Mouse (Mus musculus) megakaryocyte, embryonic 14.5 days (primary cell): Measurements from ENCODE around the gene Oxld1.

ENCODE experiments used
- FLI1 ChIP-seq: IDR thresholded peaks from 2 replicates; pipeline ENCODE4 v1.6.1; 2012; ENCODE audit warnings: low read length, inconsistent platforms, mixed read lengths
- GATA1 ChIP-seq: IDR thresholded peaks from 3 replicates; pipeline ENCODE4 v1.6.1; 2012; ENCODE audit warnings: mixed read lengths, low read length, inconsistent platforms, borderline replicate concordance

- TF ChIP-seq GATA1 (no peak), FLI1 (no peak)
Observed at GRCm38 (mm10) chr11:120454965-120455364, 2.9 kb downstream of the Oxld1 start.
